Mouse (Mus musculus): Measurements from ENCODE around the gene Cyp2g1. TPM values are rescaled to one million over a fixed set of nuclear protein-coding genes. Genes with fewer than 3 reads are reported as not detected.
"Not testable (repeated sequence)": the region's sequence is repeated elsewhere in the genome, so short reads cannot be mapped to it uniquely, and the experiment has no call there.

Gene Cyp2g1
- polyA plus RNA-seq, 1 experiment = not detected

DNA sequence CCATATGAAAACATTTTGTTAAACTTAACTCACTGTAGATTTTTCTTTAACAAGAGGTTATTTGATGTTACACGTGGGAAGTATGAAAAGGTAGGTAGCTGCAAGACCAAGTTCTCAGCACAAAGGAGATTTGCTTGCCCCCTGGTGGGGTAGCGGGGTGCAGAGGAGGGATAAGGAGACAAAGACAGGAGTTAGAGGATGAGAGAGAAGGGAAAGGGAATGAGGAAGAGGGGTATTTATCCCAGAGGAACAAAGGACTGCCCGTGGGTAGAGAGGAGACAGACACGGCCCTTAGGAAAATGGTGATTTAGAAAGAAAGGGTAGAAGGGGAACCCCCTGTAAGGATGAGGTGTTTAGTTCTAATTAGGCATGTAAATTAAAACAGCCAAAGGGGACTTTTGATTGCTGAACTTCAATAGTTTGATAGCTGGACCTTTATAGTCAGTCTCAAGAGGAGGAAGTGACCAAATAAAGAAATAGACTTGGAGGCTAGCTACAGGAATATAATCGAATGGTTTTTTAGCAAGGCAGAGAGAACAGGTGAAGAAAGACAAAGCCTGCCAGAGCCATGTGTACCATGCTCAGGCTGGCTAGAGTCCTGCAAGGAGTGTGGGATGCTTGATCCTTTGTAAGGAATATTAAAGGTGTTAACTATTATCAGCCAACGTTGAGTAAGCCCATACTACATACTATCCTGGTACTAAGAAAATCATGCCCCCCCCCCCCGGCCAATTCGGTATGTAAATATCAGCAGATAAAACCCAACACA lies 27.5 kb upstream of the Cyp2g1 start:
- no peak overlapping the region for H3K27ac ChIP-seq (ENCODE audit: insufficient read depth, low read length)
- H3K4me3 ChIP-seq (ENCODE audit: insufficient read depth, low read length) = no peak overlapping the region

DNA sequence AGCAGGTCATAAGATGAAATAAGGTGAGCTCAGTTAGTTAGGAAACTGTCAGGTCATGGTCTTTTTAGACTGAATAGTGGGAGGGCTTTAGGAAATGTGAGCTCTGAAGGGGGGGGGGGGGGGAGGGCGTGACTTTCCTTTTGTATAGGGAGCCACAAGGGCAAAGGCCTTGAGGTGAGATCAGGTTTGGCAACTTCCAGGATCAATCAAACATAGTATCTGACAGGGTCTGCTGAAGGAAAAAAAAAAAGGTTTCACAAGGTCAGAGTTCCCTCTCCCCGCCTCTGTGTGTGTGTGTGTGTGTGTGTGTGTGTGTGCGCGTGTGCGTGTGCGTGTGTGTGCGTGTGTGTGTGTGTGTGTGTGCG lies 26.9 kb upstream of the Cyp2g1 start:
- TF ChIP-seq CTCF (IDR thresholded peaks at IDR 0.05; ENCODE audit: extremely low read depth, insufficient read depth, low read length) = no peak
- TF ChIP-seq POLR2A (IDR thresholded peaks at IDR 0.05; ENCODE audit: extremely low read depth, insufficient read depth, low read length) = no peak
- Histone ChIP-seq H3K27ac (ENCODE audit: insufficient read depth, low read length) (no peak overlapping the region), H3K4me3 (ENCODE audit: insufficient read depth, low read length) (no peak overlapping the region), H3K4me1 (ENCODE audit: control insufficient read depth, insufficient read depth, low read length) (no peaks in the 10 kb centered on the region)

More for the DNA sequence above, 27.5 kb upstream of the Cyp2g1 start:
- TF ChIP-seq POLR2A (IDR thresholded peaks at IDR 0.05; ENCODE audit: extremely low read depth, insufficient read depth, low read length) = no peak
- no peak for TF ChIP-seq CTCF (IDR thresholded peaks at IDR 0.05; ENCODE audit: extremely low read depth, insufficient read depth, low read length)
- H3K4me1 ChIP-seq (ENCODE audit: control insufficient read depth, insufficient read depth, low read length) = no peaks in the 10 kb centered on the region

DNA sequence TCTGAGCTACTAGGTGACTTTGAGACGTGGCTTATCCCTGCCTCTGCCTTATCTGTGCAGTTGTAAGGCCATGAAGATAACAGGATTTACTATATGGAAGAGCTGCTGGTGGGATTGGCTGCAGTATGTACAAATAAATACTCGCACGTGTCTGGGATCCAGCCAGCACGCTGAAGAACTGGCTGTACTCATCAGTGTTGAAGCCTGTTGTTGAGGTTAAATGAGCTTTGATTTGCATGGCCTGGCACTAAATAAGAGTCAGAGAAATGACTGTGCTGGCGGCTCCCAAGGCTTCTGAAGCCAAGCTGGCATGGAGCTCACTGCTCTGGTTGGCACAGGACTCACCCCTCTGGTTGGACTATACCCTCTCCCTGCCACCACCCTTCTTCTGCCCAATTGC lies 25.5 kb upstream of the Cyp2g1 start:
- Histone ChIP-seq H3K4me1 (ENCODE audit: control insufficient read depth, insufficient read depth, low read length) (no peaks in the 10 kb centered on the region), H3K27ac (ENCODE audit: insufficient read depth, low read length) (no peak overlapping the region)
- TF ChIP-seq POLR2A (IDR thresholded peaks at IDR 0.05; ENCODE audit: extremely low read depth, insufficient read depth, low read length) (no peak), CTCF (IDR thresholded peaks at IDR 0.05; ENCODE audit: extremely low read depth, insufficient read depth, low read length) (no peak)

DNA sequence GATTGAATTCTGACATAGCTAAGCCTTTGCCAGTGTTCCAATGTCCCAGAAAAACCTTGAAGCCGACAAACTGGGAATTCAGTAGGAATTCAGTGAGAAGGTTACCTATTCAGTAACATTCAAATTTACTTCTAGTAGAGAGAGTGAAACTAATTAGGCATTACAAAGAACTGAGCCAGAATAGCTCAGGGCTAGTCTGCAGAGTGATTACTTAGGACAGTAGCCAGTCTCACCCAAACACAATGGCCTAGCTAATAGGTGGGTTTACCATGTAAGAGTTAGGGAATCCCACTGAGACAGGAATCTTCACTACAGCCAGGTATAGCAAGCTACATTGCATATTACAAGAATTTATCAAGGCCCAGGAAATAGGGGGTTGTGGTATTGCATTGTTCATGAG lies 22.7 kb upstream of the Cyp2g1 start:
- not testable (repeated sequence) for H3K27ac ChIP-seq (ENCODE audit: insufficient read depth, low read length); H3K4me1 ChIP-seq (ENCODE audit: control insufficient read depth, insufficient read depth, low read length); H3K4me3 ChIP-seq (ENCODE audit: insufficient read depth, low read length)

More for the DNA sequence above, 25.5 kb upstream of the Cyp2g1 start:
- no peak overlapping the region for H3K4me3 ChIP-seq (ENCODE audit: insufficient read depth, low read length)

DNA sequence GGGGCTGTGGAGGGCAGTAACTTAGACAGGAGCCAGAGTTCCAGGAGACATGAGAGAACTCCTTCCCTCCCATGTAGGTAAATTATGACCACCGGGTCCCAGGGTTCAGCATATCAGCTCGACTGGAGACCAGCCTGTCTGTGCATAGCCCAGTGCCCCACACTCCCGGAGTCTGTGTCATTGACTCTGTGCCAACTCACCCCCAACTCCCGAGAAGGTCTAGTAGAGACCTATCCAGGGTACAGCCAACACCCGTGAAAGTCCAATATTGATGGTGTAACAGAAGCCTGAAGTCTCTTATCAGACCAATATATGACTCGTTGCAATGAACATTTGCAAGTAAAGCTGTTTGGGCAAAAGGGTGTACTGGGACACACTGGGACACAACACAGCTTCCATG lies 18.7 kb upstream of the Cyp2g1 start:
- TF ChIP-seq CTCF (IDR thresholded peaks at IDR 0.05; ENCODE audit: extremely low read depth, insufficient read depth, low read length) (no peak), POLR2A (IDR thresholded peaks at IDR 0.05; ENCODE audit: extremely low read depth, insufficient read depth, low read length) (no peak)
- H3K27ac ChIP-seq (ENCODE audit: insufficient read depth, low read length) = no peak overlapping the region
- H3K4me1 ChIP-seq (ENCODE audit: control insufficient read depth, insufficient read depth, low read length) = no peaks in the 10 kb centered on the region
- no peak overlapping the region for H3K4me3 ChIP-seq (ENCODE audit: insufficient read depth, low read length)

DNA sequence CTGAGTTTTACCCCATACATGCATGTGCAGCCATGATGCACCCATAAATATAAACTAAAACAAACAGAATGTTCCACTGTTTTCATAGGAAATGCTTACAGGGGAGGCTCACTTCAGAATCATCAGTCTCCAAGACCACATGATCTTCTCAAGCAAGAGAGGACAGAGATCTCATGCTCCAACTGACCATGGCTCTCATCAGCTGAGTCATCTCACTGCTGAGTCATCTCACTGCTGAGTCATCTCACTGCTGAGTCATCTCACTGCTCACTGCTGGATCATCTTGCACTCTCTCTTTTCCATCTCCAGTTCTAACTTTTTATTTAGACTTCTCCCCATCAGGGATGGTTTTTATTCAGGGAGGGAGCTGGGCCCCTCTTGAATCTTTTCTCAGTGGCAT lies 8.6 kb upstream of the Cyp2g1 start:
- Histone ChIP-seq H3K4me3 (ENCODE audit: insufficient read depth, low read length) (no peak overlapping the region), H3K4me1 (ENCODE audit: control insufficient read depth, insufficient read depth, low read length) (no peaks in the 10 kb centered on the region), H3K27ac (ENCODE audit: insufficient read depth, low read length) (no peak overlapping the region)
- no peak for TF ChIP-seq POLR2A (IDR thresholded peaks at IDR 0.05; ENCODE audit: extremely low read depth, insufficient read depth, low read length)
- TF ChIP-seq CTCF (IDR thresholded peaks at IDR 0.05; ENCODE audit: extremely low read depth, insufficient read depth, low read length) = no peak

DNA sequence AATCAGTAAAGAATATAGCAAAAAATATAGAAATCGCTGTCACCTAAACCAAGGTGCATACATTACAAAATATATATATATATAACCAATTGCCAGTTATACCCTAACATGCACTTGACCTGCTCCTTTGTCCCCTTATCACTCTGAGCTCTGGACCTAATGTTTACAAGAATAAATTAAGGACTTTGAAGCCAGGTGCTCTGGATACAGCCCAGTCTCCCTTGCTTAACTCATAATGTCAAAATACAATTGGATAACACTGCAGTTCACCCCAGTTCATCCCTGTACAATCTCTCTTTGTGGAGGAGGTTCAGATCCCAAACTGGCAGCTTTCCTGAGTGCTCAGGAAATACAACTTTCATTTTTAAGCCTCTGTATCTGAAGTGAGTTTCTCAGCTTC lies 7.7 kb upstream of the Cyp2g1 start:
- H3K4me1 ChIP-seq (ENCODE audit: control insufficient read depth, insufficient read depth, low read length) = no peaks in the 10 kb centered on the region
- no peak overlapping the region for H3K27ac ChIP-seq (ENCODE audit: insufficient read depth, low read length)
- TF ChIP-seq CTCF (IDR thresholded peaks at IDR 0.05; ENCODE audit: extremely low read depth, insufficient read depth, low read length) = no peak
- TF ChIP-seq POLR2A (IDR thresholded peaks at IDR 0.05; ENCODE audit: extremely low read depth, insufficient read depth, low read length) = no peak
- H3K4me3 ChIP-seq (ENCODE audit: insufficient read depth, low read length) = no peak overlapping the region

DNA sequence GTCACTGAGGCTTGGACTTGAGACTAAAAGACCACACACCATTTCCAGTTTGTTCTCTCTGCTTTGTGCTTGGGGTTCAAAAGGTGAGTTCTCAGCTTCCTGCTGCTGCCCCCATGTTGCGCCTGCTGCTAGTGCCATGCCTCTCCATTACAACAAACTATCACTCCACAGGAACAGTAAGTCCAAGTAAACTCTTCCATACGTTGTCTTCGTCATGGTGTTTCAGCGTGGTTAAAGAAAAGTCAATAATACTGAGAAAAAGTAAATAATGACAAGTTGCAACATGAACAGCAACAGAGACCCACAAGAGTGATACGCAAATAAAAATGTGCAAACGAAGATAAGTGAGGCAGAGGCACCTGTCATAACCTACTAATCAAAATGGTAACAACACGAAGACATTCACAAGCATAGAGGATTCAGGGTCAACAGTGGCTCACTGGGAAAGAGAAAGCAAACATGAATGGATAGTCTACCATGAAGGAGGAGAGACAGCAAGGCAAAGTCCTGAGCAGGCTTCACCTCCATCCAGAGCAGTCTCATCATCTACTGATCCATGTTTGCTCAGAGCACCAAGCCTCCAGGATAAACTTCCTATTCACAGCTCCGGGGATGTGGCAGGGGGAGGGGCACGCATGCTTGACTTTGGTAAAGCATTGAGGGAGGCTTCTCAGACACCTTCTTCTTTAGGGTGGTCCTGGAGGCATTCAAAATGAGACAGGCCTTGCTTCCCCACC lies 23.0 kb downstream of the Cyp2g1 start:
- not testable (repeated sequence) for H3K27ac ChIP-seq (ENCODE audit: insufficient read depth, low read length); H3K4me1 ChIP-seq (ENCODE audit: control insufficient read depth, insufficient read depth, low read length); H3K4me3 ChIP-seq (ENCODE audit: insufficient read depth, low read length)

DNA sequence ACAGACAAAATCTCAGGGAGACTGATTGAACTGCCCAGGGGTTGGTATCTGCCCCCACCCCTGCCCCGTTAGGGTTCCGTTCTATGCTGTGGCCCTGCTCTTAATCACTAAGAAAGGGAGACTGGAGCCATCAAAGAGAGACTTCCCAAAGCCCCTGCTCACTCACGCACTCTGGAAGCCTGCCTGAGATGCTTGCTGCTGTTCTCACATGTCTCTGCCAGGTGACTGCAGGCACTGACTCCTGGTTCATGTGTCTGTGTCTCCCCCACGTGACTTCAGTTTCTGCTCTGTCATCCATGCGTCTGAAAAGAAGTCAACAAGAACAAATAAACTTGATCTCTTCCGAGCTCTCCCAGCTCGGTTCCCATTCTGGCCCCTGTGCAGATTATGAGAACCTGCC lies 24.0 kb downstream of the Cyp2g1 start:
- not testable (repeated sequence) for H3K4me1 ChIP-seq (ENCODE audit: control insufficient read depth, insufficient read depth, low read length); H3K4me3 ChIP-seq (ENCODE audit: insufficient read depth, low read length); H3K27ac ChIP-seq (ENCODE audit: insufficient read depth, low read length)

DNA sequence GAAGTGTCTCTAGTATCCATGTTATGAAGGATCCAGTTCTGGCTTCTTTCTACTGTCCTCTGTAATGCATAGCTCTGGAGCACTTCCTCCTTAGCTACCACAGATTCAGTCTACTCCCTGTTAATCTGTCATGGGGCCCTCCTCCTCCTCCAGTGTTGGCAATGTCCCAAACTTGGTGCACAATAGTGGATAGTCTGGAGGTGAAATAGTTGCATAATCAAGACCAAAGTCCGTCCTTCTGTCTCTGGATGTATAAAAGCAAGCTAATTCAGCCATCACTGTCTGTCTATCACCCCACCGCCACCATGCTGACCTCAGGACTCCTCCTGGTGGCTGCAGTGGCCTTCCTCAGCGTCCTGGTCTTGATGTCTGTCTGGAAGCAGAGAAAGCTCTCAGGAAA lies 26.4 kb downstream of the Cyp2g1 start, which contains the start of gene Cyp2a5:
Cyp2a5 (plus strand) TSS at position 247 of the 400 bp plus-strand sequence.
- not testable (repeated sequence) for H3K4me1 ChIP-seq (ENCODE audit: control insufficient read depth, insufficient read depth, low read length); H3K4me3 ChIP-seq (ENCODE audit: insufficient read depth, low read length); H3K27ac ChIP-seq (ENCODE audit: insufficient read depth, low read length)

DNA sequence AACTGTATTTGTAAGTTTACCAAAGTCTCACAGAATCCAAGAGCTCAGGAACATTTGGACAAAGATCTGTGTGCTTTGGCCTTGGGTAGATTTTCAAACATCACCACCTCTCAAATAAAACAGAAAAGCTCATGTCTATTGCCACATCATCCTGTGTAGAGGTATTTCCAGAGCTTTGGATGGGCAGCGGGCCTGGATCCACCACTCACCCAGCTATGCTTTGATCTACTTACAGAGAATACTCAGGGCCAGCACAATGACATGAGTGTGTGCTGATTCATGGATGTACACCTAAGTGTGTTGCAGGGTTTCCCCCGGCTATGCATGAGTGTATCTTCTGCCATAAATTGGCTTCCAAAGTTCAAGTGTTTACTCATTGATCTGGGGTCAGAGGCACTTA lies 34.7 kb downstream of the Cyp2g1 start:
- H3K4me3 ChIP-seq (ENCODE audit: insufficient read depth, low read length); H3K27ac ChIP-seq (ENCODE audit: insufficient read depth, low read length); H3K4me1 ChIP-seq (ENCODE audit: control insufficient read depth, insufficient read depth, low read length): not testable (repeated sequence)

DNA sequence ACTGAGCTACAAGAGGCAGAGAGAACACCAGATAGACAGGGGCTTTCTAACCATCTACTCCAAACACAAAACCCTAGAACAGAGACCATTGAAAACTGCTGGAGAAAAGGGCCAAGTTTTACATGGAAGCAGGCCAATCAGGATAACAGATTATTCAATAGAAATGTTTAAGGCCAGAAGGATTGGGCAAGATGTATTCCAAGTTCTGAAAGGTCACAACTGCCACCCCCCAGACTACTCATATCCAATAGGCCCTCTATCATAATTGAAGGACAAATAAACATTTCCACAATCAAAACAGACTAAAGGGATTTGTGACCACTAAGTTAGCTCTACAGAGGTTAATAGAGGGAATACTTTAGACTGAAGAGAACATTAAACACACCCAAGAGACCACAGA lies 41.4 kb downstream of the Cyp2g1 start:
- H3K4me1 ChIP-seq (ENCODE audit: control insufficient read depth, insufficient read depth, low read length); H3K4me3 ChIP-seq (ENCODE audit: insufficient read depth, low read length); H3K27ac ChIP-seq (ENCODE audit: insufficient read depth, low read length): not testable (repeated sequence)
